Mouse (Mus musculus): ENCODE data around the gene Rpl13a. TPM values are rescaled to one million over a fixed set of nuclear protein-coding genes. Genes with fewer than 3 reads are reported as not detected.

Gene Rpl13a
- polyA plus RNA-seq, 1 experiment from 2014 or later: 668 TPM

DNA sequence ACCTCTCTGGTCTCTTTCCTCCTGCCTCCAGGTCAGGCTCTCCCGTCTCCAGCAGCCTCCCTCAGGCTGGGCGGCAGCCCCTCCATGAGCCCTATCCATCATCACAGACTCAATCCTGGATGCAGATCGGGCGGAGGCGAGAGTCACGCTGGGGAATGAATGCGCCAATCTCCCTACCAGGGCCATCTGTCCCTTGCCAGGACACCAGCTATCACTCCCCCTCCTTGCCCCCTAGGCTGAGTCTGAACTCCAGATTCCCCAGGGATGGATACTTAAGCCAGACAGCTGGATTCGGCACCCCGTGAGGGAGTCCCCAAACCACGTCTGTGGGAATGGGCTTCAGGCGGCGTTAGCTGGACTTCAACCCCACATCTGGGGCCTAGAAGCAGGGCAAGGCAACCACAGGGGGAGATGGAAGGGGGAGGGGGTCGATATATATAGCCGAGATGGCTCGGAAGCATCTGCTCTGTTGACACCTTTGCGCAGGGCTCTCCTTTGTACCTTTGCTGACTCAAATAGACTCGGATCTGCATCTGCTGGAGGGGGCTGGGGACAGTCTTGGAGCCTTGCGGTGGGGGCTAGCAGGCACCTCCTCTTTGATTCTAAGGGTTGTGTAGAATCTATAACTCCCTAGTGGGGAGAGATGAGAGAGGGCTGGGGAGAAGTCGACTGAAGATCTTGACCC, 39.3 kb upstream of the Rpl13a start:
- ATAC-seq (ENCODE audit: low read depth): no peak
- Histone ChIP-seq H3K4me2 (ENCODE audit: low read depth, low read length) (peak overlapping the region; percentile 11; the same call in 1 of the 2 replicates), H3K4me1 (ENCODE audit: control insufficient read depth, insufficient read depth, low read length) (no peaks in the 10 kb centered on the region), H3K27me3 (ENCODE audit: control insufficient read depth, insufficient read depth, low read length) (peaks cover 58% of the 10 kb centered on the region), H3K36me3 (ENCODE audit: control insufficient read depth, insufficient read depth, low read length) (no peaks in the 10 kb centered on the region), H3K9me3 (ENCODE audit: control insufficient read depth, low read length) (no peaks in the 10 kb centered on the region), H3K4me3 (ENCODE audit: low read depth, low read length) (no peak overlapping the region), H3K9ac (replicated peaks; ENCODE audit: low read depth, low read length) (no peak overlapping the region), H3K27ac (ENCODE audit: low read depth, low read length) (no peak overlapping the region)
- WGBS: 5% methylated on average over 19 of the region's 19 CpGs

DNA sequence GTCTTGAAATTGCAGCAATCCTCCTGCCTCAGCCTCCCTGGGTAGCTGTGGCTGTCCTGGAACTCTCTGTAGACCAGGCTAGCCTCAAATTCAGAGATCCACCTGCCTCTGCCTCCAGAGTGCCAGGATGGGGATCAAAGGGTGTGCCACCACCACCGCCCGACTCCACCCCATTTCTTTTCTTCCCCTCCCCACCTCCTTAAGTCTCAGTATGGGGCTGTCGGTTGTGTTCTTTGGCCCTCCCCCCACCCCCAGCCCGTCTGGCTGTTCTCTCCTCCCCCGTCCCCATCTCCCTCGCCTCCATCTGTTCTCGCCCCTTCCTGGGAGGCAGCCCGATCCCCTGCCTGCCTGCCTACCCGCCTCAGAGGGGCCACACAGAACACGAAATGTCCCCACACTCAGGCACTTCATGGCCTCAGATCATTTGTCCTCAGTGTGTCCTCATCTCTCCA, 38.4 kb upstream of the Rpl13a start:
- Histone ChIP-seq H3K4me1 (ENCODE audit: control insufficient read depth, insufficient read depth, low read length) (no peaks in the 10 kb centered on the region), H3K36me3 (ENCODE audit: control insufficient read depth, insufficient read depth, low read length) (no peaks in the 10 kb centered on the region), H3K27ac (ENCODE audit: low read depth, low read length) (no peak overlapping the region), H3K9ac (replicated peaks; ENCODE audit: low read depth, low read length) (no peak overlapping the region), H3K4me3 (ENCODE audit: low read depth, low read length) (no peak overlapping the region), H3K4me2 (ENCODE audit: low read depth, low read length) (no peak overlapping the region), H3K9me3 (ENCODE audit: control insufficient read depth, low read length) (no peaks in the 10 kb centered on the region), H3K27me3 (ENCODE audit: control insufficient read depth, insufficient read depth, low read length) (peaks cover 58% of the 10 kb centered on the region)
- no peak for ATAC-seq (ENCODE audit: low read depth)
- WGBS: 25% methylated on average over 10 of the region's 10 CpGs

DNA sequence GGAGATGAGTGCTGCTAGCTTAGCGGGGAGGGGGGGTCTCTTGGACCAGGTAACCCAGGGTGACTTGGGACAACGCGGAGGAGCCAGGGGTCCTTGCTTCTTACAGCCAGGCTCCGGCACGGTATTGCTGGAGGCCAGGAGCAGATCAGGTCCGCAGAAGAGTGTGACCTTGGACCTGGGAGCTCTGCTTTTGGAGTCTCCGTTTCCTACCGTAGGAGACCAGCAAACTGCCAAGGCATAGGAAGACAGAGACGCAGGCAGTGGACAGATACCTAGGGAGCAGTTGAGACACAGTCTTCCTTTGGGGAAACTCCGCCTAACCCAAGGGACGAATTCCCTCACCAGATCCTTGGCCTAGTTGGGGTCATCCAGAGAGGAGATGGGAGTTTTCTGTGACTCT, 37.1 kb upstream of the Rpl13a start:
- Histone ChIP-seq H3K9ac (replicated peaks; ENCODE audit: low read depth, low read length) (no peak overlapping the region), H3K4me2 (ENCODE audit: low read depth, low read length) (no peak overlapping the region), H3K27me3 (ENCODE audit: control insufficient read depth, insufficient read depth, low read length) (peaks cover 58% of the 10 kb centered on the region), H3K9me3 (ENCODE audit: control insufficient read depth, low read length) (no peaks in the 10 kb centered on the region), H3K36me3 (ENCODE audit: control insufficient read depth, insufficient read depth, low read length) (no peaks in the 10 kb centered on the region), H3K4me3 (ENCODE audit: low read depth, low read length) (no peak overlapping the region), H3K27ac (ENCODE audit: low read depth, low read length) (no peak overlapping the region), H3K4me1 (ENCODE audit: control insufficient read depth, insufficient read depth, low read length) (no peaks in the 10 kb centered on the region)
- no peak for ATAC-seq (ENCODE audit: low read depth)
- 49% methylated on average over 11 of the region's 11 CpGs for WGBS

DNA sequence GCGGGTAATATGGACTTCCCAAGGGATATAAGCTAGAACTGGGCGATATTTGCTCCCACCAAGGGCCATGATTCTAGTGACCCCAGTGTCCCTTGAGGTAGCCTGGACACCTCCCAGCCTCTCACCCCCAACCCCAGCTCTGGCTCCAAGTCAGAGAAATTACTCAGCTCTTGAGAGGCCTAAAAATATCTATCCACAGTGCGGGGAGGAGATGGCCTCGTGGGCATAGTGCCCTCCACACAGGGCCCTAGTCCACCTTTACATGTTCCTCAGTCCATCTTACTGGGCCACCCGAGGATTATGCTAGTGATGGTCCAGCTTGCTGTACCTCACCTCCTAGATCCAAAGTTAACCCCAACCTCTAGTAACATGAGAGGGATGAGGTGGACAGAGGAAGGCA, 36.3 kb upstream of the Rpl13a start:
- WGBS: 68% methylated on average over 5 of the region's 5 CpGs
- H3K9ac ChIP-seq (replicated peaks; ENCODE audit: low read depth, low read length): no peak overlapping the region
- H3K27me3 ChIP-seq (ENCODE audit: control insufficient read depth, insufficient read depth, low read length): peaks cover 58% of the 10 kb centered on the region
- no peaks in the 10 kb centered on the region for H3K9me3 ChIP-seq (ENCODE audit: control insufficient read depth, low read length)
- 0 out of 2 replicates have a peak, but pooled peaks cover 2% of the 10 kb centered on the region for H3K36me3 ChIP-seq (ENCODE audit: control insufficient read depth, insufficient read depth, low read length)
- no peak overlapping the region for H3K4me2 ChIP-seq (ENCODE audit: low read depth, low read length)
- H3K4me3 ChIP-seq (ENCODE audit: low read depth, low read length): no peak overlapping the region
- ATAC-seq (ENCODE audit: low read depth): no peak
- no peaks in the 10 kb centered on the region for H3K4me1 ChIP-seq (ENCODE audit: control insufficient read depth, insufficient read depth, low read length)
- H3K27ac ChIP-seq (ENCODE audit: low read depth, low read length): no peak overlapping the region

DNA sequence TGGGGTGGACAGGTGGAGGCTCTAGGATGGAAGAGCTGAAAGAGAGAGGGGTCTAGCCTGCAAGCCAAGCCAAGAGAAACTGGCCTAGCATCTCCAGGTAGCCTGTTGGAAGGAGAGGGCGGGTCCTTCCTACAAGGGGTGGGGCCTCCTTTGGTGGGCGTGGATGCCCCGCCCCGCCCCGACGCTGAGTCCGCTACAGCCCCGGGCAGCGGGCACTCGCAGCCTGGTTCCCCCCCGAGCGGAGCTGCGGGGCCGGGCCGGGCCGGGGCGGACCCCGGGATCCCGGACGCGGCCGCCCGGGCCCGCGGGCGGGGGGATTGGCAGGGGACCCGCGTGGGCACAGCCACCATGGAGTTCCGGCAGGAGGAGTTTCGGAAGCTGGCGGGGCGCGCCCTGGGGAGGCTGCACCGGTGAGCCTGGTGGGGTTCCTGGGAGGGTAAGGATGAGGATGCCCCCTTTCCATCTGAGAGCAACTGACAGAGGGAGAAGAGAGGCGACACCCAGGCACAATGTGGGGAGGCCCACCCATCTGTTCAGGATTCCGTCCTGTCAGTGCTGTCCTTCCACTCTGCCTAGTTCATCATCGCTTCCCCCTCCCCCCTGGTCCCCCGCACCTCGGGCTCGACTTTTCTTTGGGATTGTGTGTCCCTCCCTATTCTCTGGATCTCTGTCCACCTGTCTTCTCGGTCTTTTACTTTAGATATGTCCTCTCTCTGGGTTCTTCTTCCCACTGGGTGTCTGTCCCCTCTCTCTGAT, 35.4 kb upstream of the Rpl13a start, which contains the start of gene Slc17a7:
Gene Slc17a7, plus strand, starts transcription at position 215 of the 756 bp plus-strand sequence.
- H3K36me3 ChIP-seq (ENCODE audit: control insufficient read depth, insufficient read depth, low read length): 0 out of 2 replicates have a peak, but pooled peaks cover 7% of the 10 kb centered on the region
- peak within 1 kb of the TSS; percentile 29 for H3K4me3 ChIP-seq (ENCODE audit: low read depth, low read length)
- H3K9me3 ChIP-seq (ENCODE audit: control insufficient read depth, low read length): no peaks in the 10 kb centered on the region
- peak within 1 kb of the TSS; percentile 59 for H3K4me2 ChIP-seq (ENCODE audit: low read depth, low read length)
- ATAC-seq (ENCODE audit: low read depth): no peak
- no peaks in the 10 kb centered on the region for H3K4me1 ChIP-seq (ENCODE audit: control insufficient read depth, insufficient read depth, low read length)
- H3K9ac ChIP-seq (replicated peaks; ENCODE audit: low read depth, low read length): no peak within 1 kb of the TSS; the same call in 1 of the 2 replicates
- H3K27ac ChIP-seq (ENCODE audit: low read depth, low read length): no peak within 1 kb of the TSS
- 3% methylated on average over 26 of the region's 41 CpGs for WGBS
- H3K27me3 ChIP-seq (ENCODE audit: control insufficient read depth, insufficient read depth, low read length): peaks cover 49% of the 10 kb centered on the region

DNA sequence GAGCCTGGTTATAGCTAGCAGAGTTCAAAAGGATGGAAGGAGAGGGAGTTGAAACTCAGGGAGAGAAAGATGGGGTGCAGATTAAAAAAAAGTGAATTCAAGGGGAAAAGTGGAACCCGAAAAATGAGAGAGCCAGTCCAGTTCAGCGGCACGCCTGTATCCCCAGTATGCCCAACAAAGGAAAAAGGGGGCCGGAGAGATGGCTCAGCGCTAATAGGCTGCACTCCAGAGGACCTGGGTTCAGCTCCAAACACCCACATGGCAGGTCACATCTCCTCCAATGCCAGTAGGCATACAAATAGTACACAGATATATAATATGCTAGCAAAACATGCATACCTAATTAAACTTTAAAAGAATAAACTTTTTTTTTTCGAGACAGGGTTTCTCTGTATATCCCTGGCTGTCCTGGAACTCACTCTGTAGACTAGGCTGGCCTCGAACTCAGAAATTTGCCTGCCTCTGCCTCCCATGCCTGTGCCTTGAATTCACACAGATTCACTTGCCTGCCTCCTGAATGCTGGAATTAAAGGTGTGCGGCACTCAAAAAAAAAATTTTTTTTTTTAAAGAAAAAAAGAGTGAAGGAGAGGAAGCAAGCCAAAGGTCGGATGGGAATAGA, 34.5 kb upstream of the Rpl13a start:
- Histone ChIP-seq H3K9me3 (ENCODE audit: control insufficient read depth, low read length) (no peaks in the 10 kb centered on the region), H3K27ac (ENCODE audit: low read depth, low read length) (no peak overlapping the region), H3K36me3 (ENCODE audit: control insufficient read depth, insufficient read depth, low read length) (0 out of 2 replicates have a peak, but pooled peaks cover 14% of the 10 kb centered on the region), H3K4me2 (ENCODE audit: low read depth, low read length) (no peak overlapping the region), H3K4me3 (ENCODE audit: low read depth, low read length) (no peak overlapping the region), H3K27me3 (ENCODE audit: control insufficient read depth, insufficient read depth, low read length) (peaks cover 41% of the 10 kb centered on the region), H3K4me1 (ENCODE audit: control insufficient read depth, insufficient read depth, low read length) (no peaks in the 10 kb centered on the region), H3K9ac (replicated peaks; ENCODE audit: low read depth, low read length) (no peak overlapping the region)
- 68% methylated on average over 9 of the region's 9 CpGs for WGBS
- no peak for ATAC-seq (ENCODE audit: low read depth)

DNA sequence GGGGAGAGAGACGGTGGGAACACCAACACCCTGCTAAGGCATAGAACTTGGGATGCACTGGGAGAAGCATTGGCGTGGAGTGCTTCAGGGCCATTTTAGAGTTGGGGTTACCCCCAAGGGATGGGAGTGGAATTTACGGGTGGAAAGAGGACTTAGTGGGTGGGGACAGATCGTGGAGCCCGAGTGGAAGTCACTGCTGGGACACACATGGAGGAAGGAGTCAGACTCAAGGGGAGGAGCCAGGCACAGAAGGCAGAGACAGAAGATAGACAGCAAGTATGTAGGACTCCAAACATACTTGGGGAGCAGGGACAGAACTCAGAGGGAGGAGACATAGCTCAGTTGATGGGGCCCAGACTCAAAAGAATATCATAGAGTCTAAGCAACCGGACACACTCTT, 34.0 kb upstream of the Rpl13a start:
- Histone ChIP-seq H3K27me3 (ENCODE audit: control insufficient read depth, insufficient read depth, low read length) (peaks cover 37% of the 10 kb centered on the region), H3K9ac (replicated peaks; ENCODE audit: low read depth, low read length) (0 out of 2 replicates have a peak overlapping the region, but pooled peaks have one; percentile 11), H3K9me3 (ENCODE audit: control insufficient read depth, low read length) (no peaks in the 10 kb centered on the region), H3K4me2 (ENCODE audit: low read depth, low read length) (peak overlapping the region; percentile 59), H3K36me3 (ENCODE audit: control insufficient read depth, insufficient read depth, low read length) (0 out of 2 replicates have a peak, but pooled peaks cover 18% of the 10 kb centered on the region), H3K4me3 (ENCODE audit: low read depth, low read length) (peak overlapping the region; percentile 27), H3K4me1 (ENCODE audit: control insufficient read depth, insufficient read depth, low read length) (no peaks in the 10 kb centered on the region), H3K27ac (ENCODE audit: low read depth, low read length) (no peak overlapping the region)
- no peak for ATAC-seq (ENCODE audit: low read depth)
- WGBS: 25% methylated on average over 6 of the region's 6 CpGs

DNA sequence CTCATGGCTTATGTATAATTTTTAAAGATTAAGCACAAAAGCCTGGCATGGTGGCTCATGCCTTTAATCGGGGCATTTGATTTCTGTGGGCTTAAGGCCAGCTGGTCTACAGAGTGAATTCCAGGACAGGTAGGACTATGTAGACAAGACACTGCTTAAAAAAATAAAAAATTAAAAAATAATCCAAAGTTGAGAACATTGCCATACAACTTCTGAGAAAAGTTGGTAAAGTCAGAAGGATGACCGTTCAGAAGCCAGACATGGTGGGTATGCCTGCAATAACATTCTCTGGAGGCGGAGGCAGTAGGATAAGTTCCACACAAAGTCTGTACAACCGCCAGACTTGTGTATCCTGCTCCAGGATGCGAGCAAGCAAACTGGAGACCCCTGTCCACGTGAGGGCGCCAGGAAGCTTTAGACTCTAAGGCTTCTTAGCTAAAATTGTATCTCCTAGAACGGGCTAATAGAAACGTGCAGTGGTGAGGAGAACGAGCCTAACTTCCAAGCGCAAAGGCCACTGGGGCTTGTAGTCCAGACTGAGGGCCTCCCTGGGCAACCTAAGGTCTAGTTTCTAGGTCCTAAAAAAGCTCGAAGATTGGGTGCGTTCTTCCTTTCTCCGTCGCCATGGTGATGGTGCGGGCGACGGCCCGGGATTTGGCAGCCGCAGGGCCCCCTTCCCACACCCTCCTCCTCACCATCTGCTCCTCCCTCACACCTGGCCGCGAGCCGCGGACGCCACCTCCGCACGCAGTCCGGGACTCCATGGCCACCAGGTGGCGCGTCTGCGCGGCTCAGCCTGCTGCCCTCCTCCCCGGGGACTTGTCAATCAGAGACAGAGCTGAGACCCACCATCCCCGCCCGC, 33.3 kb upstream of the Rpl13a start:
- ATAC-seq (ENCODE audit: low read depth): peak; percentile 87
- H3K4me2 ChIP-seq (ENCODE audit: low read depth, low read length): peak overlapping the region; percentile 59
- no peak overlapping the region for H3K27ac ChIP-seq (ENCODE audit: low read depth, low read length)
- 4% methylated on average over 35 of the region's 35 CpGs for WGBS
- 0 out of 2 replicates have a peak overlapping the region, but pooled peaks have one; percentile 11 for H3K9ac ChIP-seq (replicated peaks; ENCODE audit: low read depth, low read length)
- no peaks in the 10 kb centered on the region for H3K9me3 ChIP-seq (ENCODE audit: control insufficient read depth, low read length)
- H3K36me3 ChIP-seq (ENCODE audit: control insufficient read depth, insufficient read depth, low read length): 0 out of 2 replicates have a peak, but pooled peaks cover 18% of the 10 kb centered on the region
- H3K4me3 ChIP-seq (ENCODE audit: low read depth, low read length): peak overlapping the region; percentile 27
- H3K4me1 ChIP-seq (ENCODE audit: control insufficient read depth, insufficient read depth, low read length): no peaks in the 10 kb centered on the region
- peaks cover 36% of the 10 kb centered on the region for H3K27me3 ChIP-seq (ENCODE audit: control insufficient read depth, insufficient read depth, low read length)
